Mouse (Mus musculus) retina, embryonic 14.5 days (tissue): ENCODE data around the gene Mex3a.

Source experiments
- DNase-seq: peaks from one replicate; pipeline ENCODE4 v3.0.0-alpha.2; 2015; ENCODE audit warnings: low spot score

Mex3a gene

DNA sequence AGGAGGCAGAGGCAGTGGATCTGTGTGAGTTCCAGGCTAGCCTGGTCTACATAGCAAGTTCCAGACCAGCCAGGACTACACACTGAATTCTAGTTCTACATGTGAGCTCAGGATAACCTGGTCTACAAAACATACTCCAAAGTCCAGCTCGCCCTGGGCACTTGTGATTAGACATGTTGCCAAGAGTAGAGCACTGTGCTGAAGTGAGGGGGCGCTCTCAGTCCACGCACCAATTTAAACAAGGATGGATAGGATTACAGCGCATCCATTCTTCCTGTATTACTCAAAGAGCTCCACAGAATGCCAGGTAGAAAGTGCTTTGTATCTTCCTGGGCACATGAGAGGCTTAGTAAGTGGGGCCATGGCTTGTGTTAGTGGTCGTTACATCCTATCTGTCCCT lies 12.3 kb downstream of the Mex3a start:
- peak; percentile 59 for DNase-seq

DNA sequence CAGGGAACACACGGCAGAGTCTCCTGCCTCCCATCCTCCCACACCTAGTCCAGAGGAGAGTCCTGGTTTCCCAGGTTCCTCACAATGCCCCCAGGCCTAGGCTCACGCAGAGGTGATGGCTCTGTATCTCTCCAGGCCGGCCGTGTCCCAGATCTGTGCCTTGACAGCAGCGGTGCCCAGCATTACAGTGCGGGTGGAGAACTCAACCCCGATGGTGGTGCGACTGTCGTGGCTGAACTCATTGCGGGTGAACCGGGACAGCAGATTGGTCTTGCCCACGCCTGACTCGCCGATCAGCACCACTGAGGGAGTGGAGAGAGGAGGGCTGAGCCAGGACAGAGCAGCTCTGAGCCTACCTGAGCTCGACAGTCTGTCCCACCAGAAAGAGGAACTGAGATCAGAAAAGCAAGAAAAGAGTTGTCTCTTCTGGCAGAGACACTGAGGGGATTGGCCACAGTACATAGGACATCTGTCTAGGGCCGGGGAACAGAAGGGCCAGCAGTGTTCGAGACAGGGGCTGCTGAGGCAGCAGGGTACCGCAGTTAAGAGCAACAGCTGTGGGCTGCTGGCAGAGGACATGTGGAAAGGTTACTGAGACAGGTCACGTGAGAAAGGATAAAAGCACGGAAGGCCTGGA lies 12.9 kb downstream of the Mex3a start:
- no peak for DNase-seq

GRCm38 (mm10) chr3:88546674-88547418 lies 14.7 kb downstream of the Mex3a start:
- DNase-seq, result no peak

DNA sequence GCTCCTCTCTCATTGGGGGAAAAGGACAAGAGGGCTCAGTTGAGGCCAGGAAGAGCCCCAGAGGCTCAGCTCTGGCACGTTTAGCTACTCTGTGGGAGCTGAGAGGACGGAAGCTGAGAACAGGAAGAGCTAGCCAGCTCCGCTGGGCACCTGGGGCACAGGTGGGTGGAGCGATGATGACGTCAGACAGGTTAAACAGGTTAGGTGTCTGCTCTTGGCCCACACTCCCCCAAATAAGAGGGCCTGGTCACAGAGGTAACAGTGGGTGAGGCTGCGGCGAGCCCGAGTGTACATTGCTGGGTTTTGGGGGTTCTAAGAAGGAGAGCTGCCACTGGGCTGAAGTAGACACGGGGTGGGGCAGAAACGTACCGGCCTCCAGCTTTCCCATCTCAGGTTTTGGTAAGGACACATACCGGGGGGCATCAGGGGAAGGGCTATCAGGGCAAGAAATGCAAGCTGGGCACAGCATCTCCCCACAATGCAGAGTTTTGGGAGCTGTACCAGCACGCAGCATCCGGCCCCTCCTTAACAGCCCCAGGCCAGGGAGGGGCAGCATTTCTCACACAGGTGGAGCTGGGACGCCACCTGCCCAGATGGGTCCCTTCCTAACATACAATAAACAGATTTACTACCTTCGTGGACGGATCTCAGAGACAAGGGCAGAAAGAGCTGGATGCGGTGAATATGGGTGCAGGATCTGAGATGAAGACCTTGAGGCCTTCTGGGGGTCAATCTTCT lies 16.2 kb downstream of the Mex3a start, which contains the start of gene Rab25:
TSS of gene Rab25 (minus strand) at position 121 of the 738 bp plus-strand sequence.
- no peak for DNase-seq

DNA sequence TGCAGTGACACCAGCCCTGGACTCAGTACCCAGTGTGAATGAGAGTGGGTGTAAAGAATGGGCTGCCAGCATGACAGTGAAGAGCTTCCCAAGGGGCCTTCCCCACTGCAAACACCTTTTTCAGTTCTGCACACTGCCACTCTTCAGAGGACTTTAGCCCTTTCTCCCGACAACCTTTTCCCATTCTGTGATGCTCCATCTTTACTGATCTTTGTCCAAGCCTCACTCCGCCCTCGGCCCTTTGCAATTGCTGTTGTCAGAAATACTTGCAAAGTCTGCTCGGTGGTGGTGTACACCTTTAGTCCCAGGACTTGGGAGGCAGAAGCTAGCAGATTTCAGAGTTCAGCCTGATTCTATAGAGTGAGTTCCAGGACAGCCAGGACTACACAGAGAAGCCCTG lies 19.4 kb downstream of the Mex3a start:
- no peak for DNase-seq

- DNase-seq, result no peak
Observed at GRCm38 (mm10) chr3:88552082-88552645, 20.0 kb downstream of the Mex3a start.

GRCm38 (mm10) chr3:88552676-88553524 lies 20.7 kb downstream of the Mex3a start, which contains the start of gene Lamtor2:
Gene Lamtor2, minus strand, starts transcription at chr3:88553074.
- DNase-seq, result peak; percentile 99

- peak; percentile 93 for DNase-seq
Observed at GRCm38 (mm10) chr3:88553525-88553879, 21.3 kb downstream of the Mex3a start, which contains the start of gene Ubqln4. Gene Ubqln4, plus strand, starts transcription at chr3:88553758.

DNA sequence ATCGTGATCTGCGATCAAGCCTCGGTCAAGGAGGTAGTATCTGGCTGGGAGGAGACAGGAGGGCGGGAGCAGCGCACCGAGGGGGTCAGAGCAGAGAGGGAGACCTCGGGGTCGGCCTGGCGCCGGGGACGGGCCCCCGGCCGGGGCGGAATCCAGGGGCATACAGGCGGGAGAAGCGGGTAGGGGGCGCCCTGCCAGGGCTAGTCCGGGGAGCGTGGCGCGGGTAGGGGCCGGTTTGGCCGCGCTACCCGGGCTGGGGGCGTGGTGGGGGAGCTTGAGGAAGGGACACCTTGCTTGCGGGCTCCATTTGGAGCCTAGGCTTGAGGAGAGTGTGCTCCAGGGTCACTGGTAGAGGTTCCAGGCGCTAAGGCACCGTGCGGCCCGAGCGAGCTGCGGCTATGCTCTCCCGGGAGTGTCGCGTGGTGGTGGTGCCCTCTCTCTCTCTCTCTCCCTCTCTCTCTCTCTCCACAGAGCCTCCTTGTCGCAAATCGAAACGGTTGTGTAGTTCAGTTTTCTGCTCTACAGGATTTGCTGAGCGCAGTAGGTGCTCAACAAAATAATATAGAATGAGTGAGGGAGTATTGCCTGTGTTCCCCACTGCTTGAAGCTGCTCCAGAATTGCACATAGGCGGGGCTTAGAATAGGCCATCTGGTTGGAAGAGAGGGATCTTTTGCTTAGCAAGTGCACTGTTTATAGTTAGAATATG lies 21.8 kb downstream of the Mex3a start:
- no peak for DNase-seq

GRCm38 (mm10) chr3:88555069-88555605 lies 22.9 kb downstream of the Mex3a start:
- no peak for DNase-seq

DNA sequence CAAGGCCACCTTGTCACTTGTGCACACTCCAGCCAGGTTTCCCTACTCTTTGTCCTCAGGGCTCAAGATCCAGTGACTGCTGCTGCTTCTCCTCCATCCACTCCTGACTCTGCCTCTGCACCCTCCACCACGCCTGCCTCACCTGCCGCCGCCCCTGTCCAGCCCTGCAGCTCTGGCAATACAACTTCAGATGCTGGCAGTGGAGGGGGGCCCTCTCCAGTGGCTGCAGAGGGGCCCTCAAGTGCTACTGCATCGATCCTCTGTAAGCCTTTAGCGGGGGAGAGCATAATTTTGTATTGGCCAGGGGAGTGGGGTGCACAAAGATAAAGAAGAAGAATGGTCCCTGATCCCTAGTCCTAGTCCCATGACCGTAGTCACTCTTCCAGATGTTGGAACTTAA lies 23.5 kb downstream of the Mex3a start:
- DNase-seq, result no peak

- no peak for DNase-seq
Observed at GRCm38 (mm10) chr3:88556616-88557015, 24.4 kb downstream of the Mex3a start.

DNA sequence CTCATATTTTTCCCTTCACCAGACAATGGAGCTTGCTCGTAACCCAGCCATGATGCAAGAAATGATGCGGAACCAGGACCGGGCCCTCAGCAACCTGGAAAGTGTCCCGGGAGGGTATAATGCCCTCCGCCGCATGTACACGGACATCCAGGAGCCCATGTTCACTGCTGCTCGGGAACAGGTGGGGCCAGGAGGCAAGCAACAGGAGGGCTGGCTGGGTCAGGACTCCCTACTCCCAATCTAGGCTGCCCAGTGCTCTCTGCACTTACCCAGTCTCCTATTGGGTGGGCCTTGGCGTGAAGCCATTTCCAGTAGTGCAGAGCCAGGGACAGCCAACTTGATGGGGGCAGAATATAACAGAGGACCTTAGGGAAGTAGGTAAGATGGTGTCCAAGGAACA lies 27.4 kb downstream of the Mex3a start:
- no peak for DNase-seq

DNA sequence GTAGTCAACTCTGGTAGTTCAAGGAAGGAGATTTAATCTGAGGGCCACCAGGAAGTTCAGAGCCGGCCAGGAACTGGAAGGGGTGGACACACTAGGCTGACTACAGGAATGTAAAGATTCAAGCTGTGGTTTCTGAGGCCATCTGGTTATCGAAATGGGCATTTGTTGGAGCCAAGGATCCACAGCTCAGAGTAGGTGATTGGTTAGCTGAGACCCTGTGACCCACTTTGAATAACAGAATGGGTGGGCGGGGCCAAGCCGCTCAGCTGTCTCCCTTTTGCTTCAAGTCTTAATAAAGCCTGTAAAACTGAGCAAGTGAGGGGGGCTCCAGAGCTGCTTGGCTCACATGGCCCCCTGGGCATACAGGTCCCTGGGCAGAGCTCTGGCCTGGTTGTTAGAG lies 29.8 kb downstream of the Mex3a start:
- peak; percentile 51 for DNase-seq

- peak; percentile 68 for DNase-seq
Observed at GRCm38 (mm10) chr3:88563442-88563841, 31.2 kb downstream of the Mex3a start.

GRCm38 (mm10) chr3:88563966-88564365 lies 31.8 kb downstream of the Mex3a start:
- DNase-seq, result no peak

- no peak for DNase-seq
Observed at GRCm38 (mm10) chr3:88566116-88566515, 33.9 kb downstream of the Mex3a start.

GRCm38 (mm10) chr3:88566536-88567061 lies 34.4 kb downstream of the Mex3a start:
- DNase-seq, result no peak

- no peak for DNase-seq
Observed at GRCm38 (mm10) chr3:88567892-88568291, 35.7 kb downstream of the Mex3a start.

- no peak for DNase-seq
Observed at GRCm38 (mm10) chr3:88568615-88569014, 36.4 kb downstream of the Mex3a start.
